ENCODE assay signal across 8 mouse cellular contexts in the genomic region with DNA sequence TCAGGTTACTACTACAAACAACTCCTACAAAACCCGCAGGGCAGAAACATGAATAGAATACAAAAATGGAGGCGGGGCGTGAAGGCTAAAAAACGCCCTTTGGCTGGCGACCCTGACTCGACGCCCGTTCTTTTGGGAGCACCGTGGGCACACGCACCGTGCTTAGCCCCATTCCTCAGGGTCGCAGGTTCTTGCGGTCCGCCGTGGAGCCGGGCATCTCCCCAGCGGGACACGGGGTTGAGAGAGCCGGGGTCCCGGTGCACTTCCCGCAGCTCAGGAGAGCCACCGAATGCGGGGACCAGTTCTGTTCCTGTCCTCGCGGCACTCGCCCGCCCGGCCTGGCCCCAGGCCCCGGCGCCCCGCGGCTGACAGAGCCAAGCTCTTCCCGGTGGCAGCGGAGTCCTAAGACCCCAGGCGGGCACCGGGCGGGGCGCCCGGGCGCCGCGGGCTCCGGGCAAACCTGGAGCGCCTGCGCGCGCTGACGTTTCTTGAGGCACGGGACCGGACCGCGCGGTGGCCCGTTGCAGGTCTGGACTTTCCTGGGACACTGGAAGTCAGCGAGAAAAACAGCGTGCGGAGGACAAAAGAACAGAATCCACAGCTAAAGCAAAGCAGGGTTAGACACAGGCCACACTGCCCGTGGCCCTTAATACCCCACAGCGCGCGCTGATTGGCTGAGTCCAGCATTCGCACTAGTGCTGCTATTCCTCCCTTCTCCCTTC. TPM values are rescaled to one million over a fixed set of nuclear protein-coding genes. Genes with fewer than 3 reads are reported as not detected.
DNase-seq lines count a peak whose midpoint lies in the region; ATAC-seq lines count a peak whose summit lies in the region.

No protein-coding gene starts in this region.

- WGBS in hindbrain, embryonic 11.5 days: under 1% methylated on average over 62 of the region's 62 CpGs

- H3K27me3 ChIP-seq in hindbrain, embryonic 11.5 days (ENCODE audit: control insufficient read depth, insufficient read depth, low read length): peaks cover 3% of the 10 kb centered on the region; the same call in 1 of the 2 replicates

- H3K36me3 ChIP-seq in hindbrain, embryonic 11.5 days (ENCODE audit: control insufficient read depth, insufficient read depth, low read length): no peaks in the 10 kb centered on the region

- peak overlapping the region; percentile 87 for H3K9ac ChIP-seq in hindbrain, embryonic 11.5 days (ENCODE audit: low read depth, low read length)

- no peaks in the 10 kb centered on the region for H3K4me1 ChIP-seq in hindbrain, embryonic 11.5 days (replicated peaks; ENCODE audit: control insufficient read depth, insufficient read depth, low read length)

- peak; percentile 27 for DNase-seq in thymus, postnatal 0 days (ENCODE audit: low spot score)
- no peak for DNase-seq in thymus, postnatal 10 days (ENCODE audit: low spot score in 2 of 2)
- peak; percentile 56 for DNase-seq in cerebellum, adult 8-10 months
- DNase-seq in frontal cortex, postnatal 25 days (ENCODE audit: low spot score in 2 of 2): peak; percentile 20 to 22
- peak; percentile 70 for DNase-seq in hindbrain, embryonic 11.5 days (ENCODE audit: low spot score)
- peak; percentile 27 to 33 for DNase-seq in layer of hippocampus, postnatal 36 days
- peak; percentile 25 for DNase-seq in skeletal muscle tissue, adult 2 months (ENCODE audit: low read depth, low spot score)

- ATAC-seq in hindbrain, embryonic 11.5 days (ENCODE audit: low FRiP score): peak; percentile 82
- ATAC-seq in megakaryocyte, adult 5-6 weeks (ENCODE audit: poor library complexity, severe bottlenecking): peak; percentile 47

- H3K4me3 ChIP-seq in hindbrain, embryonic 11.5 days (ENCODE audit: low read depth, low read length): peak overlapping the region; percentile 74

- H3K9me3 ChIP-seq in hindbrain, embryonic 11.5 days (ENCODE audit: control insufficient read depth, low read length): no peaks in the 10 kb centered on the region

- peak overlapping the region; percentile 87 for H3K4me2 ChIP-seq in hindbrain, embryonic 11.5 days (replicated peaks; ENCODE audit: low read depth, low read length)

- peak overlapping the region; percentile 67 for H3K27ac ChIP-seq in hindbrain, embryonic 11.5 days (ENCODE audit: low read depth, low read length)

RNA-seq across cellular contexts. Expression of a gene that starts 4.5 kb away (rescaled TPM):
- polyA plus RNA-seq in thymus, postnatal 0 days (2015; fragmentation: Nextera tagmentation; extraction: Ambion mirVana): not detected in 2 replicates
- 0.22 and 0.49 TPM in 2 replicates for polyA plus RNA-seq in hindbrain, embryonic 11.5 days (2014; fragmentation: Nextera tagmentation; extraction: Ambion mirVana)
- total RNA-seq in layer of hippocampus, postnatal 36 days (2021): under 1 TPM; 0.67 to 0.88 TPM
- total RNA-seq in megakaryocyte, adult 5-6 weeks (2015): 0.21 TPM in 1 of 2 replicates, not detected in the other
- not detected in 2 replicates for total RNA-seq in megakaryocyte, adult 5-6 weeks (2017)

RNA-seq across cellular contexts. Expression of a gene that starts 6.6 kb away (rescaled TPM):
- polyA plus RNA-seq in thymus, postnatal 0 days (2015; fragmentation: Nextera tagmentation; extraction: Ambion mirVana): 28.3 TPM in 2 replicates
- 35.9 and 36.1 TPM in 2 replicates for polyA plus RNA-seq in hindbrain, embryonic 11.5 days (2014; fragmentation: Nextera tagmentation; extraction: Ambion mirVana)
- 10 to 100 TPM; 18.7 to 19.0 TPM for total RNA-seq in layer of hippocampus, postnatal 36 days (2021)
- 16.1 and 18.7 TPM in 2 replicates for total RNA-seq in megakaryocyte, adult 5-6 weeks (2015)
- 28.2 and 28.4 TPM in 2 replicates for total RNA-seq in megakaryocyte, adult 5-6 weeks (2017)

RNA-seq across cellular contexts. Expression of a gene that starts 47.5 kb away (rescaled TPM):
- polyA plus RNA-seq in thymus, postnatal 0 days (2015; fragmentation: Nextera tagmentation; extraction: Ambion mirVana): 1.1 and 1.2 TPM in 2 replicates
- 40.2 and 44.3 TPM in 2 replicates for polyA plus RNA-seq in hindbrain, embryonic 11.5 days (2014; fragmentation: Nextera tagmentation; extraction: Ambion mirVana)
- total RNA-seq in layer of hippocampus, postnatal 36 days (2021): 1 to 10 TPM; 3.2 to 4.3 TPM
- 0.07 TPM in 1 of 2 replicates, not detected in the other for total RNA-seq in megakaryocyte, adult 5-6 weeks (2015)
- total RNA-seq in megakaryocyte, adult 5-6 weeks (2017): not detected in 2 replicates

RNA-seq across cellular contexts. Expression of a gene that starts 49.0 kb away (rescaled TPM):
- polyA plus RNA-seq in thymus, postnatal 0 days (2015; fragmentation: Nextera tagmentation; extraction: Ambion mirVana): 0.09 and 0.12 TPM in 2 replicates
- not detected in 2 replicates for polyA plus RNA-seq in hindbrain, embryonic 11.5 days (2014; fragmentation: Nextera tagmentation; extraction: Ambion mirVana)
- not detected for total RNA-seq in layer of hippocampus, postnatal 36 days (2021)
- 0.09 TPM in 1 of 2 replicates, not detected in the other for total RNA-seq in megakaryocyte, adult 5-6 weeks (2015)
- not detected in 2 replicates for total RNA-seq in megakaryocyte, adult 5-6 weeks (2017)

RNA-seq across cellular contexts. Expression of a gene that starts 52.4 kb away (rescaled TPM):
- polyA plus RNA-seq in thymus, postnatal 0 days (2015; fragmentation: Nextera tagmentation; extraction: Ambion mirVana): 0.45 and 0.74 TPM in 2 replicates
- 2.9 and 4.1 TPM in 2 replicates for polyA plus RNA-seq in hindbrain, embryonic 11.5 days (2014; fragmentation: Nextera tagmentation; extraction: Ambion mirVana)
- not detected for total RNA-seq in layer of hippocampus, postnatal 36 days (2021)
- not detected in 2 replicates for total RNA-seq in megakaryocyte, adult 5-6 weeks (2015)
- 0.08 and 0.26 TPM in 2 replicates for total RNA-seq in megakaryocyte, adult 5-6 weeks (2017)

Comparison
In these comparisons a context has a peak if more than half of its experiments do, and no peak if none do; other contexts are left out.
1. DNase-seq: peak in thymus, postnatal 0 days (single experiment), cerebellum, adult 8-10 months (single experiment), frontal cortex, postnatal 25 days (2 of 2), hindbrain, embryonic 11.5 days (single experiment), layer of hippocampus, postnatal 36 days (2 of 2) and skeletal muscle tissue, adult 2 months (single experiment); none in thymus, postnatal 10 days (0 of 2).